Mouse (Mus musculus) erythroblast, adult 5-6 weeks (primary cell): ENCODE measurements around the gene Slc9a3. TPM values are rescaled to one million over a fixed set of nuclear protein-coding genes. Genes with fewer than 3 reads are reported as not detected.

Experiments
- ATAC-seq: replicated peaks from 2 replicates; pipeline ENCODE4 v1.8.0; 2016; ENCODE audit warnings: moderate number of reproducible peaks, mild to moderate bottlenecking, moderate TSS enrichment, inconsistent platforms; ENCODE audit not compliant: poor library complexity, low FRiP score, severe bottlenecking
- total RNA-seq, 2 experiments: library from RNA; stranded (forward) in 1 of 2; stranded (reverse) in 1 of 2; fragments of 150-400 nt in 1 of 2; fragments of 200-764, 138-1000 nt in 1 of 2; gene quantifications; 2 replicates each; pipeline versions ENCODE4 v1.2.3 to v1.2.4; 2015 to 2017; ENCODE audit warnings: low replicate concordance in 2 of 2

The Slc9a3 gene
- total RNA-seq (2015; ENCODE audit: low replicate concordance) (not detected in 2 replicates), total RNA-seq (2017; ENCODE audit: low replicate concordance) (not detected in 2 replicates)

GRCm38 (mm10) chr13:74121141-74121602 is at the start of gene Slc9a3:
Gene Slc9a3 (plus strand): TSS chr13:74121457.
- no peak for ATAC-seq

GRCm38 (mm10) chr13:74071714-74072113 is 49.5 kb upstream of the Slc9a3 start:
- no peak for ATAC-seq

- no peak for ATAC-seq
Observed at GRCm38 (mm10) chr13:74073369-74073768, 47.9 kb upstream of the Slc9a3 start.

GRCm38 (mm10) chr13:74090265-74090664 is 31.0 kb upstream of the Slc9a3 start:
- no peak for ATAC-seq

- no peak for ATAC-seq
Observed at GRCm38 (mm10) chr13:74095936-74096335, 25.3 kb upstream of the Slc9a3 start.

GRCm38 (mm10) chr13:74096715-74097363 is 24.4 kb upstream of the Slc9a3 start:
- ATAC-seq = no peak; the same call in 1 of the 2 replicates

- no peak for ATAC-seq
Observed at GRCm38 (mm10) chr13:74098913-74099312, 22.3 kb upstream of the Slc9a3 start.

GRCm38 (mm10) chr13:74102108-74102830 is 19.0 kb upstream of the Slc9a3 start:
- ATAC-seq = no peak

GRCm38 (mm10) chr13:74102831-74103582 is 18.2 kb upstream of the Slc9a3 start:
- ATAC-seq = no peak

- no peak for ATAC-seq
Observed at GRCm38 (mm10) chr13:74104417-74104816, 16.8 kb upstream of the Slc9a3 start.

- ATAC-seq = no peak
Observed at GRCm38 (mm10) chr13:74107410-74107809, 13.8 kb upstream of the Slc9a3 start.

GRCm38 (mm10) chr13:74112593-74112992 is 8.7 kb upstream of the Slc9a3 start:
- ATAC-seq = no peak

GRCm38 (mm10) chr13:74113626-74114191 is 7.5 kb upstream of the Slc9a3 start:
- ATAC-seq = no peak

- no peak for ATAC-seq
Observed at GRCm38 (mm10) chr13:74121795-74122330, 606 bp downstream of the Slc9a3 start.

- ATAC-seq = no peak
Observed at GRCm38 (mm10) chr13:74122632-74123031, 1.4 kb downstream of the Slc9a3 start.

- no peak for ATAC-seq
Observed at GRCm38 (mm10) chr13:74127571-74127970, 6.3 kb downstream of the Slc9a3 start.

GRCm38 (mm10) chr13:74129909-74130308 is 8.7 kb downstream of the Slc9a3 start:
- ATAC-seq = no peak

GRCm38 (mm10) chr13:74138906-74139647 is 17.8 kb downstream of the Slc9a3 start:
- no peak for ATAC-seq

- no peak for ATAC-seq
Observed at GRCm38 (mm10) chr13:74140793-74141192, 19.5 kb downstream of the Slc9a3 start.
